Mouse (Mus musculus): ENCODE measurements around the gene Gabrg2. TPM values are rescaled to one million over a fixed set of nuclear protein-coding genes. Genes with fewer than 3 reads are reported as not detected.
A peak's percentile ranks its signal among the peaks of the same experiment; 100 is the strongest.

Gene Gabrg2
- polyA plus RNA-seq (2015; fragmentation: Nextera tagmentation; extraction: Ambion mirVana), result 149 and 156 TPM in 2 replicates

DNA sequence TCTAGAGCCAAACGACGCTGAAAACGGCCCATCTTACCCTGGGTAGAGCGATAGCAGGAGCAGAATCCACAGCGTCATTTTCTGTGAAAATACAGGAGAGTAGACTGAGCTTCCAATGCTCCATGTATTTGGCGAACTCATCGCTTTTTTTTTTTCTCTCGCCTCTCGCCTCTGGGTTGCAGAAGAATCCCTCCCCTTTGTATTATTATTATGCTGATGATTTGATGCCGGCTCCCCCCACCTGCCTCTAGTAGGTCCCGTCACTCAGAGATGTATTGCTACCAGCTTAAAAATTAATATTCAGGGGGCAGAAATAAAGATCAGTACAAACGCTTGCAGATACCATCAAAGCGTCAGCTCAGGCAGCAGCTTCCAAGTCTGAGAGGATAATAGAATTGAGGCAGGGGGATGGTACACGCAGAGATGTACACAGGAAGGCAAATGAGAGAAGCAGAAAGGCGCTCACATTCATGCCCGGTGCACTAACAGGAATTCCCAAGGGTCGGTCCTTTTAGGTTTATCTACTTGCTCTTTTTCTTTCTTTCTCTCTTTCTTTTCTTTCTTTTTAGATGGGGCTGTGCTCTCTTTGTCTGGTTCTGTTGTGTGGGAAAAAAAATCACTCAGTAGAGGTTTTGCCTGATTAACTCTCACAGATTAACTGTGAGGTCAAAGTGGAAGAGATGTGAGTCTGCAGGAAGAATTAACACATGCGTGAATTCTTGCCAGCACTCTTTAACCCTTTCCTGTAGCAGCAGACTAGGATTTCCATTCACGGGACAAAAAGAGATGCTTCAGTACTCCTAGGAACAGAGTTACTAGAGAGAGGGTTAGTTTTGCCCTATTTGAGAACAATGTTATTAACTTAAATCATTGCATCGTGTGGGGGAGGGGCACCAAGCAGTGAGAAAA lies at the start of gene Gabrg2:
Gene Gabrg2, minus strand, starts transcription at position 668 of the 909 bp plus-strand sequence.
- Histone ChIP-seq H3K9me3 (replicated peaks; ENCODE audit: control insufficient read depth, low read length, poor library complexity, severe bottlenecking) (no peaks in the 10 kb centered on the region), H3K4me2 (ENCODE audit: low read length) (peak within 1 kb of the TSS; percentile 60), H3K9ac (ENCODE audit: low read depth, low read length) (peak within 1 kb of the TSS; percentile 73), H3K4me1 (ENCODE audit: control insufficient read depth, insufficient read depth, low read length) (peaks cover 9% of the 10 kb centered on the region; the same call in 1 of the 2 replicates), H3K27me3 (ENCODE audit: control insufficient read depth, insufficient read depth, low read depth, low read length) (no peaks in the 10 kb centered on the region), H3K4me3 (ENCODE audit: low read depth, low read length) (peak within 1 kb of the TSS; percentile 50), H3K36me3 (ENCODE audit: control insufficient read depth, insufficient read depth, low read length) (no peaks in the 10 kb centered on the region), H3K27ac (ENCODE audit: low read length) (peak within 1 kb of the TSS; percentile 95)
- ATAC-seq, result peak; percentile 85
- WGBS, result 3% methylated on average over 20 of the region's 20 CpGs

- no peaks in the 10 kb centered on the region for H3K27me3 ChIP-seq (ENCODE audit: control insufficient read depth, insufficient read depth, low read depth, low read length)
- no peak overlapping the region for H3K27ac ChIP-seq (ENCODE audit: low read length)
- no peak overlapping the region for H3K4me2 ChIP-seq (ENCODE audit: low read length)
- H3K9ac ChIP-seq (ENCODE audit: low read depth, low read length), result no peak overlapping the region
- H3K9me3 ChIP-seq (replicated peaks; ENCODE audit: control insufficient read depth, low read length, poor library complexity, severe bottlenecking), result no peaks in the 10 kb centered on the region
- no peaks in the 10 kb centered on the region for H3K36me3 ChIP-seq (ENCODE audit: control insufficient read depth, insufficient read depth, low read length)
- ATAC-seq, result no peak
- no peaks in the 10 kb centered on the region for H3K4me1 ChIP-seq (ENCODE audit: control insufficient read depth, insufficient read depth, low read length)
- H3K4me3 ChIP-seq (ENCODE audit: low read depth, low read length), result no peak overlapping the region
These were observed 47.5 kb upstream of the Gabrg2 start for GRCm38 (mm10) chr11:42048201-42048600.

GRCm38 (mm10) chr11:41999468-41999881 lies 1.2 kb downstream of the Gabrg2 start:
- H3K4me2 ChIP-seq (ENCODE audit: low read length), result peak overlapping the region; percentile 60
- ATAC-seq, result peak; percentile 85
- H3K4me3 ChIP-seq (ENCODE audit: low read depth, low read length), result peak overlapping the region; percentile 50
- peaks cover 9% of the 10 kb centered on the region; the same call in 1 of the 2 replicates for H3K4me1 ChIP-seq (ENCODE audit: control insufficient read depth, insufficient read depth, low read length)
- peak overlapping the region; percentile 73 for H3K9ac ChIP-seq (ENCODE audit: low read depth, low read length)
- no peaks in the 10 kb centered on the region for H3K27me3 ChIP-seq (ENCODE audit: control insufficient read depth, insufficient read depth, low read depth, low read length)
- H3K9me3 ChIP-seq (replicated peaks; ENCODE audit: control insufficient read depth, low read length, poor library complexity, severe bottlenecking), result no peaks in the 10 kb centered on the region
- WGBS, result 0% methylated on average over 7 of the region's 7 CpGs
- H3K36me3 ChIP-seq (ENCODE audit: control insufficient read depth, insufficient read depth, low read length), result no peaks in the 10 kb centered on the region
- peak overlapping the region; percentile 95 for H3K27ac ChIP-seq (ENCODE audit: low read length)

DNA sequence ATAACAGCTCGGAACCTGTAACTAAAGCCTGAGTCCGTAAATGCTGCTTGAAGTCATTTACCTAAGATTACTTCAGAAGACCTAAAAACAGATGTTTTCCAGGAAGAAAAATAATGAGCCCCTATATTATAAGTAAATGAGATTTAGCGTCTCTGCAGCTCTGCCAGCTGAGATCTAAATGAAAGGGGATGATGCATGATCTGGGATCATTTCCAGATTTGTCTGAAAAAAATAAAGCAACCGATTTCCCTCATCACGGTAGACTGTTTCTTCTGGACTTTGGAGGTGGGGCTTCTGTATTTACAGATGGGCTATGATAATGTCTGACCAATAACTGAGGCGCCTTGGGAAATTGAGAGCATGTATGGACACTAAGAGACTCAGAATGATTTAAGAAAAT lies 20.5 kb downstream of the Gabrg2 start:
- H3K4me2 ChIP-seq (ENCODE audit: low read length), result no peak overlapping the region
- no peaks in the 10 kb centered on the region for H3K9me3 ChIP-seq (replicated peaks; ENCODE audit: control insufficient read depth, low read length, poor library complexity, severe bottlenecking)
- no peak for ATAC-seq
- 67% methylated on average over 6 of the region's 6 CpGs for WGBS
- no peaks in the 10 kb centered on the region for H3K4me1 ChIP-seq (ENCODE audit: control insufficient read depth, insufficient read depth, low read length)
- no peaks in the 10 kb centered on the region for H3K36me3 ChIP-seq (ENCODE audit: control insufficient read depth, insufficient read depth, low read length)
- no peak overlapping the region for H3K4me3 ChIP-seq (ENCODE audit: low read depth, low read length)
- H3K27ac ChIP-seq (ENCODE audit: low read length), result no peak overlapping the region
- H3K9ac ChIP-seq (ENCODE audit: low read depth, low read length), result no peak overlapping the region
- H3K27me3 ChIP-seq (ENCODE audit: control insufficient read depth, insufficient read depth, low read depth, low read length), result no peaks in the 10 kb centered on the region

DNA sequence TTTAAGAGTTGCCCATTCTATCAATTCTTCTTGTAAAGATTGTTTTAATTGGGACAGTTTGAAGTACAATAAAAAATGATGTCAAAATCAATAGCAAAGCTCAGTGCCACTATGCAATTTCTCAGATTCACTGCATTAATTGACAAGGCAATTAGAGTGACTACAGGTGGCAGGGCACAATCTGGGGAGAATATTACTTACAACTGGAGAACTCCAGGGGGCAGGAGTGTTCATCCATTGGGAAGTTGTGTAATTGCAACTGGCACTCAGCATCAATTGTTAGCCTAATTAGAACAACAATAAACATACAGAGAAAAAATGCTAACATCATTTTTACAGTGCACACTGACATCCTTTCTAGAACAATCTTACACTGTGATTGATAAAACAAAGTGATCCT lies 32.1 kb downstream of the Gabrg2 start:
- no peak overlapping the region for H3K4me3 ChIP-seq (ENCODE audit: low read depth, low read length)
- H3K9ac ChIP-seq (ENCODE audit: low read depth, low read length), result no peak overlapping the region
- H3K4me2 ChIP-seq (ENCODE audit: low read length), result no peak overlapping the region
- no peak overlapping the region for H3K27ac ChIP-seq (ENCODE audit: low read length)
- ATAC-seq, result no peak
- H3K27me3 ChIP-seq (ENCODE audit: control insufficient read depth, insufficient read depth, low read depth, low read length), result no peaks in the 10 kb centered on the region
- H3K4me1 ChIP-seq (ENCODE audit: control insufficient read depth, insufficient read depth, low read length), result no peaks in the 10 kb centered on the region
- H3K9me3 ChIP-seq (replicated peaks; ENCODE audit: control insufficient read depth, low read length, poor library complexity, severe bottlenecking), result no peaks in the 10 kb centered on the region
- peaks cover 2% of the 10 kb centered on the region; the same call in 1 of the 2 replicates for H3K36me3 ChIP-seq (ENCODE audit: control insufficient read depth, insufficient read depth, low read length)

- peaks cover 2% of the 10 kb centered on the region; the same call in 1 of the 2 replicates for H3K36me3 ChIP-seq (ENCODE audit: control insufficient read depth, insufficient read depth, low read length)
- WGBS, result 83% methylated on average over 8 of the region's 8 CpGs
- H3K9ac ChIP-seq (ENCODE audit: low read depth, low read length), result no peak overlapping the region
- no peak overlapping the region for H3K4me3 ChIP-seq (ENCODE audit: low read depth, low read length)
- no peak overlapping the region for H3K27ac ChIP-seq (ENCODE audit: low read length)
- no peak for ATAC-seq
- H3K27me3 ChIP-seq (ENCODE audit: control insufficient read depth, insufficient read depth, low read depth, low read length), result no peaks in the 10 kb centered on the region
- H3K9me3 ChIP-seq (replicated peaks; ENCODE audit: control insufficient read depth, low read length, poor library complexity, severe bottlenecking), result no peaks in the 10 kb centered on the region
- H3K4me2 ChIP-seq (ENCODE audit: low read length), result no peak overlapping the region
- H3K4me1 ChIP-seq (ENCODE audit: control insufficient read depth, insufficient read depth, low read length), result no peaks in the 10 kb centered on the region
These were observed 38.0 kb downstream of the Gabrg2 start for GRCm38 (mm10) chr11:41962706-41963105.

DNA sequence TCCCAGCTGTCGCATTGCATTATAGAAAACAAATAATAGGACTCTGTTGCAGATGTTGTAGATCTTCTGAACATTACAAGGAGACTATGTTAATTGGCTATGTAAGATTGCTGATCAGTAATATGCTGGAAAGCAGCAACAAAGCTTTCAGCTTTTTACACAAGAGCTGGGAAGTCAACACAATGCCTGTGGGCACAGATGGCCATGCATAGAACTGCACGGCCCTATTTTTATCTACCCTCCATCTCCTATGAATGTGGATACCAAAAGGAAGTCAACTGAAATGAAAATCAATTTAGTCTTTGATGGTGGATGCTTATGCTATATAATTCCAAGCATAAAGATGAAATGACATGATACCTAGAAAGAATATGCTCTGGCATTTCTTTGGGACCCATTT lies 47.1 kb downstream of the Gabrg2 start:
- no peak overlapping the region for H3K27ac ChIP-seq (ENCODE audit: low read length)
- H3K36me3 ChIP-seq (ENCODE audit: control insufficient read depth, insufficient read depth, low read length), result peaks cover 3% of the 10 kb centered on the region; the same call in 1 of the 2 replicates
- no peaks in the 10 kb centered on the region for H3K9me3 ChIP-seq (replicated peaks; ENCODE audit: control insufficient read depth, low read length, poor library complexity, severe bottlenecking)
- WGBS, result 75% methylated on average over 2 of the region's 2 CpGs
- no peak overlapping the region for H3K4me3 ChIP-seq (ENCODE audit: low read depth, low read length)
- H3K4me1 ChIP-seq (ENCODE audit: control insufficient read depth, insufficient read depth, low read length), result no peaks in the 10 kb centered on the region
- H3K27me3 ChIP-seq (ENCODE audit: control insufficient read depth, insufficient read depth, low read depth, low read length), result no peaks in the 10 kb centered on the region
- H3K9ac ChIP-seq (ENCODE audit: low read depth, low read length), result no peak overlapping the region
- no peak for ATAC-seq
- no peak overlapping the region for H3K4me2 ChIP-seq (ENCODE audit: low read length)

DNA sequence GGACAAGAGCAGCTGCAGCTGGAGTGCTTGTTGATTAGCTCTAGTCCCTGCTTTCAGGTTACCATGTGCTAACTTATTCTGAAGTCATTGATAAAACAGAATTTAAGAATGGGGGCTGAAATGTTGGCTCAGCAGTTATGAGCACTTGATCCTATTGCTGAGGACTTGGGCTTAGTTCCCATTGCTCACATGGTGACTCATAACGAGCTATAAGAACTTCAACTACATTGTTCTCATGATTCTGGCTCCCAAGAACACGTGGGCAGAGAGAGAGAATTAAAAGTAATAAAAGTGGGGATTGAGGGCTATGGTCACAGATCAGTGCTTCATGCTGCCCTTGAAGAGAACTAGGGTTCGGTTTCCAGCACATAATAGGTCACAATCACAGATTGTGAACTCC lies 48.8 kb downstream of the Gabrg2 start:
- ATAC-seq, result no peak
- Histone ChIP-seq H3K4me3 (ENCODE audit: low read depth, low read length) (no peak overlapping the region), H3K9ac (ENCODE audit: low read depth, low read length) (no peak overlapping the region), H3K9me3 (replicated peaks; ENCODE audit: control insufficient read depth, low read length, poor library complexity, severe bottlenecking) (no peaks in the 10 kb centered on the region), H3K4me2 (ENCODE audit: low read length) (no peak overlapping the region), H3K36me3 (ENCODE audit: control insufficient read depth, insufficient read depth, low read length) (peaks cover 4% of the 10 kb centered on the region; the same call in 1 of the 2 replicates), H3K27me3 (ENCODE audit: control insufficient read depth, insufficient read depth, low read depth, low read length) (no peaks in the 10 kb centered on the region), H3K27ac (ENCODE audit: low read length) (no peak overlapping the region), H3K4me1 (ENCODE audit: control insufficient read depth, insufficient read depth, low read length) (no peaks in the 10 kb centered on the region)
- WGBS, result 66% methylated on average over 3 of the region's 3 CpGs

DNA sequence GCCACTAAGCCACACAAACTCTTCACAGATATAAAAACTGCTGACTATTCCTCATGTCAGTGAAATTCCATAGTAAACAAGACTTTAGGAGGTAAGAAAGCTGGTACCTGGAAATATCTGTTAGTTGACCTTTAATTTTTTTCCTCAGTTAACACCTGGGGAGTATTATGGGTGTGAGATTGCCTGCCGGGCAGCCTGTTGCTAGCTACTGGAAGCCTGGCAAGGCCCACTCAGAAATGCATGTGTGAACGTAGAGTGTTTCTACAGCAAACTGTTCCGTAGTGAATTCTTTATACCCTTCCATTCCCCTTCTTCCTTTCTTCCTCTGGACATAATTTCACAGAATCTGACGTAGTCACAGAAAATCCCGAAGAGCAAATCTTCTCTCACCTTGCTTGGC lies 55.2 kb downstream of the Gabrg2 start:
- Histone ChIP-seq H3K27ac (ENCODE audit: low read length) (no peak overlapping the region), H3K9ac (ENCODE audit: low read depth, low read length) (no peak overlapping the region), H3K4me1 (ENCODE audit: control insufficient read depth, insufficient read depth, low read length) (no peaks in the 10 kb centered on the region), H3K36me3 (ENCODE audit: control insufficient read depth, insufficient read depth, low read length) (peaks cover 4% of the 10 kb centered on the region; the same call in 1 of the 2 replicates), H3K4me3 (ENCODE audit: low read depth, low read length) (no peak overlapping the region), H3K4me2 (ENCODE audit: low read length) (no peak overlapping the region), H3K27me3 (ENCODE audit: control insufficient read depth, insufficient read depth, low read depth, low read length) (no peaks in the 10 kb centered on the region), H3K9me3 (replicated peaks; ENCODE audit: control insufficient read depth, low read length, poor library complexity, severe bottlenecking) (no peaks in the 10 kb centered on the region)
- ATAC-seq, result no peak
- WGBS, result 89% methylated on average over 5 of the region's 5 CpGs
